Mouse (Mus musculus) lung, postnatal 4 days (tissue): ENCODE measurements around the gene Gapt.
"Not testable (repeated sequence)": the region's sequence is repeated elsewhere in the genome, so short reads cannot be mapped to it uniquely, and the experiment has no call there.

Source experiments
- DNase-seq, 2 experiments: peaks; one replicate each; pipeline ENCODE4 v3.0.0; 2021

The Gapt gene

GRCm38 (mm10) chr13:110356941-110357340 is at the start of gene Gapt:
Gene Gapt (minus strand): TSS chr13:110357199.
- no peak for DNase-seq

GRCm38 (mm10) chr13:110406152-110406551 is 49.2 kb upstream of the Gapt start:
- DNase-seq: peak in 1 of 2 experiments; percentile 45

GRCm38 (mm10) chr13:110404686-110405085 is 47.7 kb upstream of the Gapt start:
- DNase-seq: not testable (repeated sequence)

DNA sequence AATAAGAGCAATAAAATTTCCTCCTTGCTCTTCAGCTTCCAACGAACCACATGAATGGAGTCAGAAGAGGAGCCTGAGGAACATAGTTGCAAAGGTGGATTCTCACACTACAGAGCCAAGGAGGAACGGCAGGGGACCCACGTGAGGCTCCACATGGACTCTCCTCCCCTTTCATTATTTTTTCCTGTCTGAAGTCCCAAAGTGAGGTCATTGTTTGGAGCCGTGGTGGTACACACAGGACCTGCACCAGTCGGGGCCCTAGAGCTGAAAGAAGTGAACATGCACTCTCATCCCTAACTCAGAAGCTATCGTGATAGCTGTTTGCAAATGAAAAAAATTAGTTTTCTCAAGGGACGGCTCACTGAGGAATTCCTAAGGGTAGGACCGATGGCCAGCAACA is 47.1 kb upstream of the Gapt start:
- DNase-seq: peak in 1 of 2 experiments; percentile 28

DNA sequence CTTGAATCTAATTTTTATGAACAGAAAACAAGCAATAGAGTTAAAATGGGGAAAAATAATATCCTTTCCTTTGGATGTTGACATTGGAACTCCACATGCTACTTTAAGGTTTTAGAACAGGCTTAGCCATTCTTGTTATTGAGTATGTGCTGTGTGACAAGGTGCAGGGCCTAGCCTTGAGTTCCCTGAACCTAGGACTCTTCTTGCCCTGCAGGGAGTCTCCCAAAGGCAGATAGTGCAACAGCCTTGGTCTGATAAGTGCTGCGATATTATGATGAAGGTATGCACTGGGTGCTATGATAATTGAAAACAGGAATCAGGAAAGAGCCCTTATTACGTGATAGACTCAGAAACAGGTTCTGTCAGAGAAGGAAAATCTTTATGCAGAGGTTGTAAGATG is 44.9 kb upstream of the Gapt start:
- DNase-seq: no peak

DNA sequence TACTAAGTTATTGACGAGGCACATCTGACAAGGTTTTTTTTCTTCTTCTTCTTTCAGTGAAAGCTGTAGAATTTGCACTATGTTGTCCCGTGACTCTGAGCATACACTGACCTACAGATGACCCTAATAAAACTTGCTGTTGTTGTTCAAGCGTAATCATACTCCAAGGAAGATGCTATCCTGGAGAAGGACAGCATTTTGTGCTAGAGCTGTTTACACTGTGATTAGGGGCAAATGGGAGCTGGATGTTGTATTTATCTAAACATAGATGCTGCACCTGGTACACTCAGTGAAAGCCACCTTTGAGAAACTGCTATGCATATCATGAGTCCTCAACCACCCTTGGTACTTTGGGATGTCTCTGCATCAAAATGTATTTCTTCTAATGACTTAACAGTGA is 44.4 kb upstream of the Gapt start:
- no peak for DNase-seq

DNA sequence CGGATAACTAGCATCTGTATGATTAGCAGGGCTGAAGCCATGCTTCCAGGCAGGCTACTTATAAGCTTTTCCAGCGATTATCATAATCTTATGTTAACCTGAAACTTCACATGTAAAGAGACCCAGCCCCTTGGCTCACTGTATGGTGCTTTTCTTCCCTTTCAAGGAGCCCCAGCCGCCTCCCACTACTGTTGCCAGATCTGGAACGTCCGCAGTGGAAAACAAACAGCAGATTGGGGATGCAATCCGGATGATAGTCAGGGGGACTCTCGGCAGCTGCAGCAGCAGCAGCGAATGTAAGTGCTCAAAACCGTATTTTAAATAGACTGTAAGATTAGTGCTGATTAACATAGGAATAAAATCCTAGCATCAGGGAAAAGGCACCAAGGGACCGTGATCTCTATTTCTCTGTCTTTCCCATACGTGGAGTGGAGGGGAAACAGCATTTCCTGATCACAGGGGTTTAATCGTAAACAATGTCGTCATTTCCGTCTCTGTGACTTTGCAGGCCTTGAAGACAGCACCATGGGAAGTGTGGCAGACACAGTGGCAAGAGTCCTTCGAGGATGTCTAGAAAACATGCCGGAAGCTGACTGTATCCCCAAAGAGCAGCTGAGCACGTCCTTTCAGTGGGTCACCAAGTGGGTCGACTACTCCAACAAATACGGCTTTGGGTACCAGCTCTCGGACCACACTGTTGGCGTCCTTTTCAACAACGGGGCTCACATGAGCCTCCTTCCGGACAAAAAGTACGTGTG is 41.7 kb upstream of the Gapt start:
- peak; percentile 50 to 55 for DNase-seq

- DNase-seq: peak; percentile 30 to 34
Measured at GRCm38 (mm10) chr13:110397750-110398149, 40.8 kb upstream of the Gapt start.

DNA sequence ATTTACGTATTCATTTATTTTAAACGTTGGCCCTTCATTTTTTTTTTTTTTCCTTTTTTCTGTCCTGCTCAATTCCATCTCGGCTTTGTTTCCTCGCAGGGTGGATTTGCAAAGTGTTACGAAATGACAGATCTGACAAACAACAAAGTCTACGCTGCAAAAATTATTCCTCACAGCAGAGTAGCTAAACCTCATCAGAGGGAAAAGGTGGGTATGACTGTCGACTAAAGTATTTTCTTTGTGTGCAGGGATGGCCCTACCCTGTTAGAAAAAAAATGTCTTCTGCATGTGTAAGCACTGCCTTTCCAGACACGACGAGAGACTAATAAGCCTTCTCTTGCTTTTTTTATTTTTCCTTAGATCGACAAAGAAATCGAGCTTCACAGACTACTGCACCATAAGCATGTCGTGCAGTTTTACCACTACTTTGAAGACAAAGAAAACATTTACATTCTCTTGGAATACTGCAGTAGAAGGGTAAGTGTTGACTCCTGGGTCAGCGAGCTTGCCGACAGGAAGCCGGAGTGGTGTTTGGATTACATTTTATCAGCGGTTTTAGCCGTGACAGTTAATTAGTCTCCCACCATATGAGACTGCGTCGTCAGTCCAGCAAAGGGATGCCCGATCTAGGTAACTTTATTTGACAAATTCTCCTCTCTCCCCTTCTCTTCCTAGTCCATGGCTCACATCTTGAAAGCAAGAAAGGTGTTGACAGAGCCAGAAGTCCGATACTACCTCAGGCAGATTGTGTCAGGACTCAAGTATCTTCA is 39.1 kb upstream of the Gapt start:
- peak in 1 of 2 experiments; percentile 28 for DNase-seq

GRCm38 (mm10) chr13:110395179-110395794 is 38.3 kb upstream of the Gapt start:
- no peak for DNase-seq

- peak; percentile 96 to 98 for DNase-seq
Measured at GRCm38 (mm10) chr13:110394291-110395178, 37.5 kb upstream of the Gapt start, which contains the start of gene Plk2. Gene Plk2 (plus strand): TSS chr13:110395046.

DNA sequence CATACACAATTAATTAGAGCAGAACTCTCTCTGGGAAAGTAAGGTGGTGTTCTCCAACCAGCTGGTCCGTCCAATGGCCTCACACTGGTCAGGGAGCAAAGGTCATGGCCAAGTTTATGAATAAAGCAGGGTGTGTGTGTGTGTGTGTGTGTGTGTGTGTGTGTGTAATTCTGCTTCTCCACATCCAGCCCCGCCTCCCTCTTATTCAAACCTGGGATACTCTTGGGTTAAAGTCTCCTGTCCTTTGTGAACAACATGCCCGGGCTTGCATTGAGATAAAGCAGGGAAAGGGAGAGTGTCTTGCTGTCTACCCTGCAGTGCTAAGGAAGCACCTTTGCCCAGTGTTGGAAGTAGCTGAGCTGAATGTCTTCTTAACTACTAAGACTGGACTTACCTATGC is 35.6 kb upstream of the Gapt start:
- DNase-seq: no peak

GRCm38 (mm10) chr13:110392210-110392609 is 35.2 kb upstream of the Gapt start:
- peak in 1 of 2 experiments; percentile 74 for DNase-seq

DNA sequence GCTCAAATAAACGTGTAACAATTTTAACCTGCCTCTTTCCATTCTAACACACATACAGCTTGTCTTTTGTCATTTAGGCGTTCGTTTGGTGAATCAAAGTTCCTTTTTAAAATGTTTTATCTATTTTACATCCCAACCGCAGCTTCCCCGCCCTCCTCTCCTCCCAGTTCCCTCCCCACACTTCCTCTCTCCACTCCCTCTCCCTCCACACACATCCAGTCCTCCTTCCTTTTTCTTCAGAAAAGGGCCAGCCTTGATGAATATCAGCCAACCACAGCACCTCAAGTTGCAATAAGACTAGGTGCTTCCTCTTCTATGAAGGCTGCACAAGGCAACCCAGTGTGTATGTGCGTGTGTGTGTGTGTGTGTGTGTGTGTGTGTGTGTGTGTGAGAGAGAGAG is 27.5 kb upstream of the Gapt start:
- DNase-seq: no peak

DNA sequence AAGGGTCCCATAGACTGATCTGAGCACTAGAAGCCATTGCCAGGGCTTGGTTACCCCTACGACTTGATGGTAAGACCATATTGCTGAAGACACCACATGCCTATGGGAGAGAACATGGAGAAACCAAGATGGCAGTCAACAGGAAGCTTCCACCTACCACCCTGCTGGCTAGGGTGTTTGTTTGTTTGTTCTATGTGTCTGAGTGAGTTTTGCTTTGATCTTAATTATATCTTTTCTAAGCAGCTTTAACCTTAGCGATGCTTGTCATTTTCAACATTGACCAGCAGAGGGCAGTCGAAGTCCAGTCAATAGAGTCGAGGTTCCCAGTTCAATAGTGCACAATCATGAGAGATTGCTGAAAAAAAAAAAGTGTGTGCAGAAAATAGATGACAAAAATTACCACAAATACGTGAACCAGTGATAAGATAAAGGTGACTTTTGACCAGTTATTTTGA is 25.5 kb upstream of the Gapt start:
- no peak for DNase-seq

DNA sequence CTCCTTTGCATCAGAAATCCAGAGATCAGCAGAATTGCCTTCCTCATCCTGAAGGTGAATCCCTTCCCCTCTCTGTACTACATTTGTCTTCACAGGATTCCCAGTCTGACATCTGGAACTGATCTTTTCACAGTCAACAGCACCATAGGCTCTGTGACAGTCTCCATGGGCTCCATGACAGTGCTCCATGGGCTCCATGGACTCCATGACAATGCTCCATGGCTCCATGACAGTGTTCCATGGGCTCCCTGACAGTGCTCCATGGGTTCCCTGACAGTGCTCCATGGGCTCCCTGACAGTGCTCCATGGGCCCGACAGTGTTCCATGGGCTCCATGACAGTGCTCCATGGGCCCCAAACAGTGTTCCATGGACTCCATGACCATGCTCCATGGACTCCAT is 12.7 kb upstream of the Gapt start:
- no peak for DNase-seq

DNA sequence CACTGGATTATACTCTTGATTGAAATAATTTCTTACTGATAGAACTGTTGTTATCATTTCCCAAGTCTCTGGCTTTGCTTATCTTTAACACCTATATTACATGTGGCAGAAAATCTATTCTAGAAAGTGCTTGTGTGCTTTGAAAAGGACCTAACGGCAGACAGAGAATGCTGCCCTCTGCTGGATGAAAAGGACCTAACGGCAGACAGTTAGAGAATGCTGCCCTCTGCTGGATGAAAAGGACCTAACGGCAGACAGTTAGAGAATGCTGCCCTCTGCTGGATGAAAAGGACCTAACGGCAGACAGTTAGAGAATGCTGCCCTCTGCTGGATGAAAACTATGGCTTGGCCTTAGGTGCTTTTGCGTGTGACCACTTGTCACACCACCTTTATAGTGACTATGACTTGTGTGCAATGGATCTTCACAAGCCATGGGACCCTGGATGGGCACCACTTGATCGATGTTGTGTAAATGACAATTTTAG is 11.6 kb upstream of the Gapt start:
- peak; percentile 58 to 75 for DNase-seq

DNA sequence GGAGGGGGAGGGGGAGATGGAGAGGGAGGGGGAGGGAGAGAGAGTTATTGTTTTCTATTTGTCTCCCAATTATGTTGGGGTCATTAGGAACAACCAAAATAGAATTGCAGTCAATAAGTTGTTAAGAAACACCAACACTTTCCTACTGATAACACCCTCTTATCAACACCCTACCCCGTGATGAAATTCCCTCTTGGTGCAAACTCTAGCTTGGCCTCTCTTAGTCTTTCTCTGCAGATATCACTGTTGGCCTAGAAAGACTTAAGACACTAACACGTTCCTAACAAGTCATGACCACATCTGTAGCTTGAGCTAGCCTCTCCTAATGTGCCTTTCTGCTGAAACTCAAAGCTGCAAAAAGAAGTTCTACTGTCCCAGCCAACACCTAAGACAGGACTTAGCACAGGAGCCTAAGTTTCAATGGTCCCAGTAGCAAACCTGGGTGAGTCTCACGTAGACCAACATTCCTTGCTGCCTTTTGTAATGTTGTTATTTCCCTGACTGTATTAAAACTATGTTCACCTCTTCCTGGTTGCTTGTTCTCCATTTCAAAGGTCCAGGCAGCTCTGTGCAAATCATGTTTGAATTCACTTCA is 11.1 kb upstream of the Gapt start:
- no peak for DNase-seq

- no peak for DNase-seq
Measured at GRCm38 (mm10) chr13:110366477-110366876, 9.5 kb upstream of the Gapt start.

DNA sequence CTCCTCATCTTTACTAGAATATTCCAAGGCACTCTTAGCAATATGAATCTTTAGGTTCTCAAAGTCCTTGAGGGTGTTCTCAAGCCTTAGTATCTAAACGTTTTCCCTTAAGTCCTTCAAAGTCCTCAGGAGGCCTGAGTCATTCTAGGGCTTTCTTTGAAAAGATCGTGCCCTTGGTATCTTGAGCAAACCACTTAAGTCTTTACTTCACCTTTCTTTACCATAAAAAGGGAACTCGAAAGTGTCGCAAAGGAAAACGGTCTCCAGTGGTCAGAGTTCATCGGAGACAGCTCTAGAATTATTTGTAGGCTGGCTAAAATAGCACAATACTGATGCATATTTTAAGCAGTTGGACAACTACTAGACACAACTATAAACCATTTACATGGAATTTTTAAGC is 6.7 kb upstream of the Gapt start:
- DNase-seq: no peak

GRCm38 (mm10) chr13:110351051-110351450 is 5.9 kb downstream of the Gapt start:
- DNase-seq: no peak

DNA sequence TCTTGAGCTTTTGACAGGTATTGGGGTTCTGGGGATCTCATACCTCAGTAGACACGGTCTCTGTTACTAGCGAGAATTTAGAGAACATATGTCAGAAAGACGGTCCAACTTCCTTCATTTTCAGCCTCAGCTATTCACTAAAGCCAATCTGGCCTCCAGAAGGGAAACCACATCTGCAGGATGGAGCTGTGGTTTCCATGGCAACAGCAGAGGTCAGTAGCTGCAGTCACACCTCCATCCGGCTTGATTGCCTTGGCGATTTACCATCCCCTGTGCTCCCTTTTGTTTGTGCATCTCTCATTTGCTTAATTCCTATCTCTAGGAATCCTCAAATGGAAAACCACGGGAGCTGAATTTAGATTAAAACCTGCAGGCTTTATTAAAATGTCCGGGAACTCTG is 10.3 kb downstream of the Gapt start:
- DNase-seq: no peak
